Mouse (Mus musculus) left cerebral cortex, postnatal 4 days (tissue): ENCODE measurements around the gene Col1a1. TPM values are rescaled to one million over a fixed set of nuclear protein-coding genes. Genes with fewer than 3 reads are reported as not detected.

Source experiments
- DNase-seq: peaks from one replicate; pipeline ENCODE4 v3.0.0-alpha.2; 2022
- intact Hi-C: fragments of 180-260 bp; cut with DNase I; formaldehyde crosslinking; loops from one replicate; pipeline ENCODE4 v1.15.1; 2025
- total RNA-seq, 2 experiments: library from RNA; stranded (reverse); gene quantifications; 2 replicates each; pipeline ENCODE4 v1.2.3; 2021

The Col1a1 gene
- total RNA-seq, 2 experiments from 2014 or later = 62.8 to 70.4 TPM

DNA sequence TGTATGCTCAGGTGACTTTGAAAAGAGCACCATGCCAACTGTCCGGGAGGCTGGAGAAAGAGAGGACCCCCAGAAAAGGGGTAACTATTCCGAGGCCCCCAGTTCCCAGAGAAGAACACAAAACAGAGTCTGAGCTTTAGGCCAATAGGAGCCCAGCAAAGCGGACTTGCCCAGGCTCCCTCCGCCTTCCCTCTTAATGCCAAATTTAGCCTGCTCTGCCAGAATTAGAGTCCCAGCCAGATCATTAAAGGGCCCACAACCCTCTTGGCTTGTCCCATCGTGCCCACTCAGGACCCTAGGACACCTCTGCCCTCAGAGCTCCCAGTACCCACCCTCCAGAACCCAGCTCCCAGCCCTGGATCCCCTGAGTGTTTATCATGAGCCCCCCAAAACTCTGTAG, 36.9 kb downstream of the Col1a1 start:
- no peak for DNase-seq
- intact Hi-C loops = loop anchor here (5.0 kb wide), 1 partner anchor 36 kb away; the partner anchor contains the start of gene Col1a1

DNA sequence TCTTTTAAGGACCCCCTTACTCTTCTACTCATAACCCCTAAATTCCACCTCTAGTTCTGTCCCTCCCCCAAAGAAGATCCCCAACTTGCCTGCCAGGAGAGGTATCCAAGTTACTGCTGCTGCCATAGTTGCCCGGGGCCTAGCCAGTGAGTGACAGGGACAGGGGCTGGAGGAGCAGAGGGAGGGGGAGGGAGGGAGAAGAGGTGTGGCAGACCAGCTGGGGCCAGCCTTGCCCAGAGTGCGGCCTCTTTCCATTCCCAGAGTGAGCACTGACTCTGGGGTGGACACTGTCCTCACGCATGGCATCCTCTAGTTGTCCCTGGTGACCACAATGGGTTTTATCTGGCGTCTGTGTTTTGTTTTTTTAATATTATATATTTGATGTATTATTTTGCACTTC, 37.3 kb downstream of the Col1a1 start:
- intact Hi-C loops = loop anchor here (5.0 kb wide), 1 partner anchor 36 kb away; the partner anchor contains the start of gene Col1a1
- peak; percentile 53 for DNase-seq

DNA sequence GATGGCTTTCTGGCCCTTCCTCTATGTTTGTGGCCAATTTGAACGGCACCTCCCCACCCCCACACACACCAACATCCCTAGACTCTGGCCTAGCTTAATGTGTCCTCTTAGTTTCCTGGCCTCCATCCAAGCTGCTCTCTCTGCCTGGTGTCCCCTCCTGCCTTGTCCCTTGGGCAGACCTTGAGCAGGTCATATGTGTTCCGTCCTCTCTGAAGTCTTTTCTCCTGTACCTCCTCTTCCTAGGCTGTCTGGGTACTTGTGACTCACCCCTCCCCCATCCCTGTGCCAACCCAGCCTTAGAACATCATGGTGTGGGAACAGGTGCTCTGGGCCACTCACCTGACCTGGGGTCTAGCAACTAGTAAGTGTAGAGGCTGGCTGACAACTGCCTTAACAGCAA, 38.9 kb downstream of the Col1a1 start:
- intact Hi-C loops = loop anchor here (5.0 kb wide), 1 partner anchor 38 kb away; the partner anchor contains the start of gene Col1a1
- DNase-seq = no peak

DNA sequence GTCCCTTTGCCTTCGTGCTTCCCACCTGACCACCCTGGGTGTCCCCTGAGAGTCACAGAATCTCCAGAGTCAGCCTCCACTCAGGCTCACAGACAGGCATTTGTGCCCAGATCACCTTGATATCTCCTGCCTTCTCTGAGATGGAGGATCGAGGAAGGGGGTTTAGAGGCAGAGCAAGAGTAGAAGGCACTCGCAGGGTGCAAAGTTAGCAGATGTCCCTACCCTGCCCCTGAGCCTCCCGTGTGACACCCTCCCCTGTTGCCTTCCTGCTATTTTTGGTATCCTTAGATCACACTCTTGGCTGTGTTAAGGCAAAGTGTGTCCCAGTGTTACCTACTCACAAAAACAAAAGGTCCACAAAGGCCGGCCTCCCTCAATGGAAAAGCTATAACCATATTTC, 40.2 kb downstream of the Col1a1 start, which contains the start of gene Sgca:
Gene Sgca (minus strand): TSS at position 129 of the 400 bp plus-strand sequence.
- DNase-seq = no peak
- intact Hi-C loops = no loop called here

DNA sequence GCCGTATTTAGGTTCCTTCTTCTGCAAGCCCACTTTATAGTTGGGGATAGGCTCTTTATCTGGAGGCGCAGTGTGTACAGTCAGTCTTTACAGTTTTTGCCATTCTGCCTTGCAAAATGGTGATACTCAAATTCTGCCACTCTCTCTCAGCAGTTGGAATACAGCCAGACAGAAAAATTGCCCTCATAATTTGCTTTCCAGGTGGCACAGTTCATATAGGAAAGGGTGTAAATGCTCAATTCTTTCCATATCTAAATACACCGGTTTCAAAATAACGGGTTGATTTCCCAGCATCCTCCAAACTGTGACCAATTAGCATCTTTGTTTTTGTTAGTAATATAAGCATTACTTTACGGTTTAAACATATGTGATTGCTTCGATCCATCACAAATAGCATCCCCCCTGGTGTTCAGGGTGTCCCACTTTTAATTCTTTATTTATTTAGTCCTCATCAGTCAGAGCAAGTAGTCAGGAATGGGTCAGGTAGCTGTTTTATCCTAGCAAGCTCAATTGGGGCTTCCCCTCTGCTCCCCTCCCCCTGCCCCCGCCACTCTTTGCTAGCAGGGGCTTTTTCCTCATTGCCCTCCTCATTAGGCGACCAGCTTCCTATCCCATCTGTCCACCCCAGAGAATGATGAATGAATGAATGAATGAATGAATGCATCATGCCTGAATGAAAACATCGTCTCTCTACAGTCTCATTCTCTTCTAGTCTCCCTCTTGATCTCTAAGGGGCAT, 42.3 kb downstream of the Col1a1 start:
- DNase-seq = peak; percentile 66
- intact Hi-C loops = no loop called here

DNA sequence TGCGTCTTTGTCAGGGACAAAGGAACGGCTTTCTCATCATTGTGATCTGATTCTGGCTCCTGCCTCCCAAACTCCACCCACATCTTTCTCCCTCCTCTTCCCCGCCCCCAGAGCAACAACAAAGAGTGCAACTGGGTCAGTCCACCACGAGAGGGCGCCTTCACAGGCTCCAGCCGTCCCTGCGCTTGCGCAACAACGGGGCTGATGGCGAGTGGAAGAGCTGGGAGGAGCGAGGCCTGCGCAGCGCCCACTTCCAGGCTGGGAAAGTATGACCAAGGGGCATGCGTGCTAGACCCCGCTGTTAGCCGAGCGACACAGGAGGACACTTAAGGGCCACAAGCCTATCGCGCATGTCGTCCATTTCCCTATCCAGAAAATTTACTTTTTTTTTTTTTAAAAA, 42.9 kb downstream of the Col1a1 start:
- peak; percentile 97 for DNase-seq
- intact Hi-C loops = no loop called here

DNA sequence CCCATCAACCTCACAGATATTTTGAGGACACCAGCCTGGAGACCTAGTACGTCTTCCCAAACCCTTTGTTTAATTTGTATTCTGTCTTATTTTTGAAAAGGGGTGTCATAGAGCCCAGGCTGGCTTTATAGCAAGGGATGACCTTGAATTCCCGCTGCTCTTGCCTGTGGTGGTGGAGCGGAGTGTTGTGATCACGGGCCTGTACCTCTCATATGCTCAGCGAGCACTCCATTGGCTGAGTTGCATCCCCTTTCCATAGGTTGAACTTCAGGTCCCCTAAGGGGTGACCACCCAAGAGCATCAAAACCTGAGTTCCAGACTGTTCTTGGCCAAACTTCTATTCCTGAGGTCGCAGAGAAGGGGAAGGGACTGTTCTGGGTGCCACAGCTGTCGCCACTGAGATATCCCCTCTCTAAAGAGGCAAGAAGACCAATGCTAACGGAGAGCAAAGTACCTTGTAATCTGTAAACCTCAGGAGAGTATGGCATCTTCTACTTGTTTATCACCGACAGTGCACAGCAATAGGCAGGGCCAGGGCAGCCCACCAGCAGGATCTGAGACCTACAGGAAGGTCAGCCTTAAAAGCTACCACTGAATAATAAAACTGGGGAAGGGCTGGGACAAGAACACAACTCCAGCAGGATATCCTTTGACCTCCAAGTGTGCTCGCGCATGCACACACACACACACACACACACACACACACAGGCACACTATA, 43.6 kb downstream of the Col1a1 start:
- no peak for DNase-seq
- intact Hi-C loops = loop anchor here (10.0 kb wide), 1 partner anchor 275 kb away; no protein-coding TSS in a partner anchor

DNA sequence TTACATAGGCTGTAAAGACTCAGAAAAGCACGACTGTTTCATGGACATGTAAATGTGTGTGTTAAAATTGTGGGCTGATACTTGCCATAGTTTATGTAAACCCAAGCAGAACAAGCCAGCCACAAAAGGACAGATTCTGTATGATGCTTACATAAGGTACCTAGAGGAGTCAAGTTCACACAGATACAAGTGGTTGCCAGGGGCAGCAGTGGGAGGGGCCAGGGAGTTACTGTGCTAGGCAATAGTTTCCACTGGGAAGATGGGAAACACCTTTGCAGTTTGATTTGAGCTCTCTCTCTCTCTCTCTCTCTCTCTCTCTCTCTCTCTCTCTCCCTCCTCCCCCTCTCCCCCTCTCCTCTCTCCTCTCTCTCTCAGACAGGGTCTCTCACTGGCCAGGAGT, 49.1 kb downstream of the Col1a1 start:
- intact Hi-C loops = loop anchor here (10.0 kb wide), 1 partner anchor 270 kb away; no protein-coding TSS in a partner anchor
- no peak for DNase-seq

DNA sequence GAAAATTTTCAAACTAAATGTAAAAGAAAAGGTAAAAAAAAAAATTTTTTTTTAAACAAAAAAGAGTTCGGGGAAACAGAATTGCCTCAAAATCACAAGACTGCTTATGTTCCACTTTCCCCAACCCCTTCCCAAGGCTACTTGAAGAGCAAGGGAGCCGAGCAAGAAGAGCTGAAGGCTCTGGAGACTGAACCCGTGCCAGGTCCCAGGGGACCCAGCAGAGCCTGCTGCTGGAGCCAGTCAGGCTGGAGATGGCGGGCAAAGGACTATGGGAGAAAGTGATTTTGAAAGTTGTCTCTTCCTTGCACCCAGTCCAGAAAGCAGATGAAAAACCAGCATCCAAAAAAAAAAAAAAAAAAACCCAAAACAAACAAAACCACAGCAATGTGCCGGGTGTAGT, 49.8 kb downstream of the Col1a1 start:
- intact Hi-C loops = loop anchor here (10.0 kb wide), 1 partner anchor 269 kb away; no protein-coding TSS in a partner anchor
- no peak for DNase-seq

DNA sequence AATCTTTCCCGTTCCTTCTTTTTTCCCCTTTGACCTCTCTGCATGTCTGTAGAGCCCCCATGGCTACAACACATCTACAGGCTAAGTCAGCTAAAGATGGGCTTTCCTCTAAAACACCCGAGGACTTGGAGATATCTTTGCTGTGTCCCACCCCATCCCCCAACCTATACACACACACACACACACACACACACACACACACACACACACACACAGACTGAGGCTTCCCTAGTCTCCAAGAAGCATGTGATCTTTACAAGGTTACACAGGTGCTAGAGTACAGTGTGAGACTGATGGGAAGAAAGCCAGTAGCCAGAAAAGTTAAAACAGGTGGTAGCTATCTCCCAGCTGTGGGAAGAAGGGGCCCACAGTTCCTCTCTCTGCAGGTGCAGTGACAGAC, 50.4 kb downstream of the Col1a1 start:
- intact Hi-C loops = loop anchor here (10.0 kb wide), 1 partner anchor 268 kb away; no protein-coding TSS in a partner anchor

DNA sequence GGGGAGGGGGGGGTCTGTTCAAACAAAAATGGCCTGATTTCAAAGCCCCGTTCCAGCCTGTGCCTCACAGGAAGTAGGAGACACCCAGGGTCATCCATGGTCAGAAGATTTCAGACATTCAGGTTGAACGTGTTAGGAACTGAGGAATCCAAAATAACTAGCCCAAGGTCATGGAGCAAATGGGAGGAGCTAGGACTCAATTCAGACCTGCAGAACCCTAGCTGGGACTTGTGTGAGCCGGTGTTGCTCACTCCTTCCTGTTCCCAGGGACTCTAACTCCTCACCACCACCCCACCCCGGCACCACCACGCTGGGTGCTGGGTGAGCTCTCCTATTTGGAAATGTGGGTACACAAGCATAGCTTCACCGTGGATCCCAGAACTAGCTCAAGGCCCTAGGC, 51.3 kb downstream of the Col1a1 start:
- DNase-seq = no peak
- intact Hi-C loops = loop anchor here (10.0 kb wide), 1 partner anchor 267 kb away; no protein-coding TSS in a partner anchor

More for the DNA sequence above, 50.4 kb downstream of the Col1a1 start:
- no peak for DNase-seq

DNA sequence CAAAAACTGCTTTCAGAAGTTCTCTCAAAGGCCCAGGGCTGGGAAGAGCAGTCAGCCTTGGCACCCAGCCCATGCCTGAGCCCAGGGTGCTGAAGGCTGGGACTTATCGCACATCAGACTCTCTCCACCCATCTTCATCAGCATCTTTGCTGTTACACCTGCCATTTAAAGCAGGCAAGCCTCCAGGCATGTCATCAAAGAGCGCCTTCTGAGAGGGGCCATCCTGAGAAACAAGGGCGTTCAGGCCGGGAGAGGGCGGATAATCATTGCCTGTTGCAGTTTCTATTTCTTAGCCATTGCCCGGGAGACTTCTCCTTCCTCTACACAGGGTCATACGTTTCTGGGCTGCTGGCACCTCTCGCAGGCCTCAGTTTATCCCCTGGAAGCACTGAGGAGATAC, 51.8 kb downstream of the Col1a1 start:
- no peak for DNase-seq
- intact Hi-C loops = loop anchor here (10.0 kb wide), 1 partner anchor 267 kb away; no protein-coding TSS in a partner anchor

DNA sequence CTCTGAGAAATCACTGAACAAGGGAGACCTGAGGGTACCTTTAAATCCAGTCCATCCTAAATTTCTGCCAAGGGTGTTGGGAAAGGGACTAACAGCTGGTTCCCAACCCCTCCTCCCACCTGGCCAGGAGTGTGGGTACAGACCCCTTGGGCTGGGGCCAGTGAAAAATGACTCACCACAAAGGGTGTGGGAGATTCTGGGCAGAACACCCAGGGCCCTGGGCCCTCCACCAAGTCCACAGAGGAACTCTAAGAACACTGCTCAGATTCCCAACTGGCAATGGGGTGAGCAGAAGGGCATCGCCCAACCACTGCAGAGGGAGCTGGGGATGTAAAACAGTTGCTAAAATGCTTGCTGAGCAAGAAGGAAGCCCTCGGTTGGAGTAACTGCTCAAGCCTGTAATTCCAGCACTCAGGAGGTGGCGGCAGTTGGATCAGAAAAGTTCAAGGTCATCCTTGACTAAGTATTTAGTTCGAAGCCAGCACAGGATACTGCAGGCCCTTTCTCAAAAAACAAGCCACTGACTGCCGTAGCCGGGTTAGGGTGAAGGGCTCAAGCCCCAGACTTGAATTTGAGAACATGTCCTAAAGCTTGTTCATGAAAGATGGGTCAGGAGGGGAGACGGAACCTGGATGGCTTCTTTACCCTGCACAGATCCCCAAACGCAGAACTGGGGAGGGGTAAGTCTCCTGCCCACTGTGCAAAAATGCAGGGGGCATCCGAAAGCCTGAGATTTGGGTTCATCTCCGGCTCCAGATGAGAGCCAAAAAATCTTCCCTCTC, 52.9 kb downstream of the Col1a1 start:
- intact Hi-C loops = loop anchor here (10.0 kb wide), 1 partner anchor 266 kb away; no protein-coding TSS in a partner anchor
- no peak for DNase-seq

DNA sequence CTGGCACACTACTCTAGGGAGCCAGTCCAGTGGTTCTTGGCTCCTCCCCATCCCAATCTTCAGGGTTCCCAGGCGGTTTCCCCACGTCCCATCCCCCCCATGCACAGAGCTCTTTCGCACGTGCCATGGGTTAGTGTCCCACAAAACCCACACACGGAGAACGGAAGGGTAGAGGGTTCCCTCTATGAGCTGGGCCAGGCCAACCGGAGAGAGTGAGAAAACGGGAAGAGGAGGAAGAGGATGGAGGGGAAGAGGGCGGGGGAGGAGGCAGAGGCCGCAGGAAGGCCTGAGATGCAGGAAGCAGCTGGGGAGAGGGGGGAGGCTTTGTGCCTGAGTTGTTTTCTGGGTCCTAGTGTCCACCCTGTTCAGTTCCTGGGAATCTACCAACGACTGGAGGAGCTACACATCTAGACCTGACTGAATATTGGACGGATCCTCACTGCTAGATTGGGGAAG, 53.6 kb downstream of the Col1a1 start:
- peak; percentile 81 for DNase-seq
- intact Hi-C loops = loop anchor here (10.0 kb wide), 1 partner anchor 265 kb away; no protein-coding TSS in a partner anchor

DNA sequence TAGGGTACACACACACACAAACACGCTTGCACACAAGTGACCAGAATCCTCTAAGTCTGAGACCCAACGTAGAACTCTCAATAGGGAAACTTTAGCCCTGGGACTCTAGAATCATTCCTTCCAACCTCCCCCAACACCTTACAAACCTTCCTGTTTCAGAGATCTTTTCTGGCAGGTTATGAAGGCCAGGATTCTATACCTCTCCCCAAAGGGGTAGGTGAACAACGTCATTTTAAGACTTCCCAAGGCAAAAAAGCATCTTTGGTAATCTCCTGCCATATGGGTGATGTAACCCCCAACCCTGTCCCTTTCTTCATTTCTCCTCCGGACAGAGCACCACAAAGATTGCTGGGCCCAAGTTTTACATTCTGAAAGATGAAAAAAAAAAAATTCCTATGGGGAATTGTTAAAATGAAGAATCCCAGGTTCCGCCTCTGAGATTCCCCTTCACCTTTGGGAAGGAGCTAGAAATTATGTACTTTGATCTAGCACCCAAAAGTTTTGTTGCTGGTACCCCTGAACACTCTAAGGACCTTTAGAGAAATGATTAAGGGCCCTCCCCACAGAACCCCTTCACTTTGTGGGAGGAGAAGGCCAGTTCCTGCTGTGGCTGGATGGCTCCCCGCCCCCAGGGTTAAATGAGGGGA, 54.2 kb downstream of the Col1a1 start:
- DNase-seq = no peak
- intact Hi-C loops = no loop called here

DNA sequence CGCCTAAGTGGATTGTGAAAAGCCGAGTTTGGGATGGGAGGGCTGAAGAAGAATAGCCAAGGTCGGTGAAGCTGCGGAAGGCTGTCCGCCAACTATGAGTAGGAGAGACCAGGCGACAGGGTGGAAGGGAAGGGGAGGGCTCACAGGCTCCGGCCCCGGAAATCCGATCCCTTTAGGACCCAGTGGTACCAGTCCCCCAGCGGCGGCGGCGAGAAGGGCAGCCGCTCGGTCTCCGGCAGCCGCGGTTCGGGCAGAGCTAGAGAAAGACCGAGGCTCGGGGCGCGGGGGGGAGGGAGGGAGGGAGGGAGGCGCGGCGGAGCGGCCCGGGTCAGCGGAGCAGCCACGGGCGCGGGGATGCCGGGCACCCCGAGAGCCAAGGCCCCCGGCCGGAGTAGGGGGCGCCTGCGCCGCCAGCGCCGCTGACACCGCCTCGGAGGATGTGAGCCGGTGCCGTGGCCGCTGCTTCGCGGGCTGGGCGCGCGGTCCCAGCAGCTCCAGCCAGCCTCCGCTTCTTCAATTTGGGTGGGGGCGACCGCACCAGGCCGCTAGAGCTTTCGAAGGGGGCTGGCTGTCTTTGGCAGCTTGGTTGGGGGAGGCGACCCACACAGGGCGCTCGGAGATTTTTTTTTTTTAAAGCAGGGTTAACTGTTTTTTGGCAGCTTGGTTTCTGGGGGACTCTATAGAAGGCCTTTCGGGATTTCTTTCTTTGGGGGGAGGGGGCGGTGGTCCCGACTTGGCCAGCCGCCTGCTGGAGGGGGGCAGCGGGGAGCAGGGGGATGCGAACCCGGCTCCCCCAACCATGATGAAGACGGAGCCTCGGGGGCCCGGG, 54.9 kb downstream of the Col1a1 start, which contains the start of gene Ppp1r9b:
Gene Ppp1r9b (plus strand): TSS at position 287 of the 829 bp plus-strand sequence.
- intact Hi-C loops = no loop called here
- peak; percentile 95 for DNase-seq

DNA sequence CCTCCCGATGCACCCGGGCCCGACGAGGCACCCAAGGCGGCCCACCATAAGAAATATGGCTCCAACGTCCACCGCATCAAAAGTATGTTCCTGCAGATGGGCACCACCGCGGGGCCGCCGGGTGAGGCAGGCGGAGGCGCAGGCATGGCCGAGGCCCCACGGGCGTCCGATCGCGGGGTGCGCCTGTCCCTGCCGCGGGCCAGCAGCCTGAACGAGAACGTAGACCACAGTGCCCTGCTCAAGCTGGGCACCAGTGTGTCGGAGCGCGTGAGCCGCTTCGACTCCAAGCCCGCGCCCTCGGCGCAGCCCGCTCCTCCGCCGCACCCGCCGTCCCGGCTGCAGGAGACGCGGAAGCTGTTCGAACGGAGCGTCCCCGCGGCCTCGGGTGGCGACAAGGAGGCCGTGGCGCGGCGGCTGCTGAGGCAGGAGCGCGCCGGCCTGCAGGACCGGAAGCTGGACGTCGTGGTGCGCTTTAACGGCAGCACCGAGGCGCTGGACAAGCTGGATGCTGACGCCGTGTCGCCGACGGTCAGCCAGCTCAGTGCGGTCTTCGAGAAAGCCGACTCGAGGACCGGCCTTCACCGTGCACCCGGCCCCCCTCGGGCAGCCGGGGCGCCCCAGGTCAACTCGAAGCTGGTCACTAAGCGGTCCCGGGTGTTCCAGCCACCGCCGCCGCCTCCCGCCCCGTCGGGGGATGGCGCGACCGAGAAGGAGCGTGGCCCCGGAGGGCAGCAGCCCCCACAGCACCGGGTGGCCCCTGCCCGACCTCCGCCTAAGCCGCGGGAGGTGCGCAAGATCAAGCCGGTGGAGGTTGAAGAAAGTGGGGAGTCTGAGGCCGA, 55.8 kb downstream of the Col1a1 start:
- DNase-seq = no peak
- intact Hi-C loops = no loop called here

DNA sequence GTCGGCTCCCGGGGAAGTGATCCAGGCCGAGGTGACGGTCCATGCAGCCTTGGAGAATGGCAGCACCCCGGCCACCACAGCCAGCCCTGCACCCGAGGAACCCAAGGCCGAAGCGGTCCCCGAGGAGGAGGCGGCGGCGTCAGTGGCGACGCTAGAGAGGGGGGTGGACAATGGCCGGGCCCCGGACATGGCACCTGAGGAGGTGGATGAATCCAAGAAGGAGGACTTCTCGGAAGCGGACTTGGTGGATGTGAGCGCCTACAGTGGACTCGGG, 56.4 kb downstream of the Col1a1 start:
- intact Hi-C loops = no loop called here
- DNase-seq = no peak
